Mouse (Mus musculus): ENCODE data around the gene Gdpd3. TPM values are rescaled to one million over a fixed set of nuclear protein-coding genes. Genes with fewer than 3 reads are reported as not detected.

Gene Gdpd3
- polyA plus RNA-seq, 1 experiment: 58.2 TPM

DNA sequence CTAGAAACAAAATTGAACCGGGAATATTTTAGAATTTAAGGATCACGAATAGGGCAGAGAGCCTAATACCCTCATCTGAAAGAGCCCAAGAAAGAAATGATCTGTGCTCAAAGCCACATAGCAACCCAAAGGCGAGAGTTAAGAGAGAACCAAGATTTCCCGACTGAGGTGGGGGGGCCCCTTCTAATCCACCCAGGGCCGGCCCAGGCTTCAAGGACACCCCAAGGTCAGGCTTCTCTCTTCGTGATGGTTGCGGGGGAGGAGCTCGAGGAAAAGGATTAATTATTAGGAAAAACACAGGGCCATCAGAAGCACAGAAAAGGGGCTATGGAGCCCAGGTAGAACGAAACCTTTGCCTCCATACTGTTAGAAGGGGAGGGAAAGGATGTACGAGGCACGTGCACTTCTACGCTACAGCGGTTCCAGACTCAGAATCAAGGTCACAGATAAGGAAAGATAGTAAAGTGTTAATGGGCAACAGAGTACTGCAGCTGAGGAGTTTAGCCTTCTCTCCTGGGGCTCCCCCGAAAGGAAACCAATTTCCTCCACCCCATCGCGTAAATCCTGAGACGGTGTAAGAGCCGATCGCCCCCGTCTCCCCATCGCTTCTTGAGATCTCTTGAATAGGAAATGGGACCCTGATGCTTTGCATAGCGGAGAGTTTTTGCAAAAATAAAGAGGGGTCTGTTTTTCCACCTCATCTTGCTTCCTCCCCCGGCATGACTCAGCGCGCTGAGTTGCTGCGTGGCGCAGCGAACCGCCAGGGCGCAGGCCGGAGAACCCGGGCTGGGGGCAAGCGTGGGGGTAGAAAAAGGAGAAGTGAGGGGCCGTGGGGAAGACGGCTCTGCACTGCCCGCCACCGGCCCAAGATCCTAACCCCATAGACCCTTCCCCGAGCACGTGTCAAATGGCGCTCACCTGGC lies 32.3 kb downstream of the Gdpd3 start:
- DNase-seq: peak; percentile 58
- Histone ChIP-seq H3K4me3 (ENCODE audit: insufficient read depth, low read depth, low read length) (peak overlapping the region; percentile 93), H3K36me3 (ENCODE audit: control insufficient read depth, insufficient read depth, low read length) (peaks cover 6% of the 10 kb centered on the region; the same call in 1 of the 2 replicates), H3K27me3 (replicated peaks; ENCODE audit: control insufficient read depth, insufficient read depth, low read length) (no peaks in the 10 kb centered on the region), H3K27ac (ENCODE audit: insufficient read depth, low read depth, low read length) (peak overlapping the region; percentile 98), H3K4me1 (ENCODE audit: control insufficient read depth, insufficient read depth, low read length) (peaks cover 3% of the 10 kb centered on the region; the same call in 1 of the 2 replicates)
- WGBS: under 1% methylated on average over 40 of the region's 40 CpGs
- TF ChIP-seq CTCF (conservative IDR thresholded peaks at IDR 0.05; ENCODE audit: insufficient read depth, insufficient read length, low read depth, low read length) (no peak), POLR2A (IDR thresholded peaks at IDR 0.05; ENCODE audit: low read depth, low read length) (no peak)

DNA sequence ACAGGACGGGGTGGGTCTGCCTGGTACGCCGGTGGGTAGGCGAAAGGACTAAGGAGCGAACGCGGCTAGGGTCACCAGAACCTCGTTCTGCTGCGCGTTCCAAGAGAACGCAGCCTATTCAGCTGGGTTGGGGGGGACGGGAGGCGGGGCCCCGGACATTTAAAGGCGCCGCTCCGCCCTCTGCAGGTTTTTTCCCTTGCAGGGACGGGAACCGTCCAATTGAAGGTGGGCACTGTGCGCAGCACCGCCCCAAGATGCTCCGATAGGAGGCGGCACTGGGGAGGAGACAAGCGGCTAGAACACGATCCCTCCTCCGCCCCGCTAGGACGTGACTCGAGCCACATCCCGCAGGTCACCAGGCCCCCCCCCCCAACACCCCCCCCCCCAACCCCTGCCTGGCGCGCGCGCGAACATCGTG lies 32.9 kb downstream of the Gdpd3 start:
- WGBS: under 1% methylated on average over 36 of the region's 36 CpGs
- TF ChIP-seq CTCF (conservative IDR thresholded peaks at IDR 0.05; ENCODE audit: insufficient read depth, insufficient read length, low read depth, low read length): no peak; the same call in 1 of the 2 replicates
- peak; percentile 99 for TF ChIP-seq POLR2A (IDR thresholded peaks at IDR 0.05; ENCODE audit: low read depth, low read length)
- Histone ChIP-seq H3K36me3 (ENCODE audit: control insufficient read depth, insufficient read depth, low read length) (peaks cover 6% of the 10 kb centered on the region; the same call in 1 of the 2 replicates), H3K27ac (ENCODE audit: insufficient read depth, low read depth, low read length) (peak overlapping the region; percentile 98), H3K4me3 (ENCODE audit: insufficient read depth, low read depth, low read length) (peak overlapping the region; percentile 93), H3K4me1 (ENCODE audit: control insufficient read depth, insufficient read depth, low read length) (peaks cover 3% of the 10 kb centered on the region; the same call in 1 of the 2 replicates), H3K27me3 (replicated peaks; ENCODE audit: control insufficient read depth, insufficient read depth, low read length) (no peaks in the 10 kb centered on the region)
- DNase-seq: peak; percentile 99

DNA sequence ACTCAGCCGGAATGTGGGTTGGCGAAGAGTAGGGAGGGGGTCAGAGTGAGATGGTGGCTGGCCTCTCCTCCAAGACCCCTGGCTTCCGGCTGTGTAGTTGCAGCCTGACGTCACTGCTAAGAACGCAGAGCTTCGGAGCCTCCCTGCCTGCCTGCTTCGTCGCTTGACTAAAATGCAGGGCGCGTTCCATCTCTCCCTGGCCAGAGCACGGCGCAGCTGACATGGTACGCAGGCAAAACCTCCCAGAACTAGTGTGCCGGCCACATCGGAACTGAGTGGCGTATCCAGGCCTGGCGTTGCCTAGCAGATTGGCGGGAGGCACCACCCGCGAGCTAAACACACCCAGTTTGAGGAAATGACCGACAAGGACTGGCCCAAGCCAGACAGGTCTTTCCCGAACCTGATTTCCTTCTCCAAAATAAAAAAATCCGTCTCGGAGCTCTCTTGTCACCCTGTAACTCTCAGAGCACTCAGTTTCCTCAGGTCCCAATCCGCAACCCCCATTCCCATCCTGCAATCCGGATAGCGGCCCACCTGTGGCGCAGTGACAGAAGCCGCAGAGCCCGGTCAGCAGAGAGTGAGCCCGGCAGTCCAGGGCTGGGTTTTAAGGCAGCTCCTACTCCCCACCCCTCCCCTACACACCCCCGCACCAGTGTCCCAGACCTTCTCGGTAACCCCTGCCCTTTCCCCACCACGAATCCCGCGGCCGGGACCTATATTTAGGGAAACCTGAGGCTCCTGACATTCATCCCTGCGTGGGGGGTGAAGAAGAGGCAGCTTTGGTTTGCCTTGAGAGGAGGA lies 33.5 kb downstream of the Gdpd3 start:
- DNase-seq: no peak
- WGBS: 4% methylated on average over 38 of the region's 38 CpGs
- Histone ChIP-seq H3K4me3 (ENCODE audit: insufficient read depth, low read depth, low read length) (peak overlapping the region; percentile 52), H3K4me1 (ENCODE audit: control insufficient read depth, insufficient read depth, low read length) (peaks cover 3% of the 10 kb centered on the region; the same call in 1 of the 2 replicates), H3K27ac (ENCODE audit: insufficient read depth, low read depth, low read length) (peak overlapping the region; percentile 86), H3K36me3 (ENCODE audit: control insufficient read depth, insufficient read depth, low read length) (peaks cover 6% of the 10 kb centered on the region; the same call in 1 of the 2 replicates), H3K27me3 (replicated peaks; ENCODE audit: control insufficient read depth, insufficient read depth, low read length) (no peaks in the 10 kb centered on the region)
- TF ChIP-seq CTCF (conservative IDR thresholded peaks at IDR 0.05; ENCODE audit: insufficient read depth, insufficient read length, low read depth, low read length): peak; percentile 52
- peak; percentile 81 for TF ChIP-seq POLR2A (IDR thresholded peaks at IDR 0.05; ENCODE audit: low read depth, low read length)

DNA sequence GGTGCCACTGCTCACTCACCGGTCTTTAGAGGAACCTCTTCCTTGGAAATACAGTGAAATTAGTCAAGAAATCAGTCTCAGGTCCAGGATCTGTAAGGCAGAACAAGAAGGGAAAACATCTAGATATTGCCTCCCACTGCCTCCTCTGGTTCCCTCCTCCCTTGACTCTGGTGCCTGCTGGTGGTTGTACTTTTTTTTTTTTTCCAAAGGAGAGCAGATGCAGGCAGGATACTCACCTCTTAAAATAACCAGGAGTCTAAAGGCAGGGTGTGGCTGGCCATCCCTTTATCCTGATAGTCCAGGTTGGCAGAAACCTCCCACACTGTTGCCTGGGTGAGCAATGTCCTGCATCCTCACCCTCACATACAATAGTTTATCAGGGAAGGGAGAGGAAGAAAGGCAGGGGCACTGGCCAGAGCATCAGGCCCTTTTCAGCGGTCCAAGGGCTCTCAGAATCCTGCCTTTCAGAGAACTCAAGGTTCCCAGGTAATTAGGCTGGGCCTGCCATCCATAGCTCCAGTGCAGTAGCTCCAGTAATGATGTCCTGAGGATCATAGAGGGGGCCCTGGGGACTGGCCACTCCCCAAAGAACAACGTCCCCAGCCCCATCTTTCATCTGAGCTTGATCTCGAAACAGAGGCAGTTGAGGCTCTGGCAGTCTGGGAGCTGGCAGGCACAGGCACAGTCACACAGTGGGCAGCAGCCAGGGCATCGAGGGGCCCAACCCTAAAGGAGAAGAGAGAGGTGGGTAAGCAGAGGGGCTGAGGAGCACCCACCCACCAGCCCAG lies 34.3 kb downstream of the Gdpd3 start:
- Histone ChIP-seq H3K27ac (ENCODE audit: insufficient read depth, low read depth, low read length) (peak overlapping the region; percentile 86), H3K36me3 (ENCODE audit: control insufficient read depth, insufficient read depth, low read length) (peaks cover 2% of the 10 kb centered on the region; the same call in 1 of the 2 replicates), H3K4me1 (ENCODE audit: control insufficient read depth, insufficient read depth, low read length) (peaks cover 3% of the 10 kb centered on the region; the same call in 1 of the 2 replicates), H3K27me3 (replicated peaks; ENCODE audit: control insufficient read depth, insufficient read depth, low read length) (no peaks in the 10 kb centered on the region), H3K4me3 (ENCODE audit: insufficient read depth, low read depth, low read length) (peak overlapping the region; percentile 52)
- no peak for DNase-seq
- WGBS: 66% methylated on average over 5 of the region's 5 CpGs
- TF ChIP-seq CTCF (conservative IDR thresholded peaks at IDR 0.05; ENCODE audit: insufficient read depth, insufficient read length, low read depth, low read length): no peak
- no peak for TF ChIP-seq POLR2A (IDR thresholded peaks at IDR 0.05; ENCODE audit: low read depth, low read length)

DNA sequence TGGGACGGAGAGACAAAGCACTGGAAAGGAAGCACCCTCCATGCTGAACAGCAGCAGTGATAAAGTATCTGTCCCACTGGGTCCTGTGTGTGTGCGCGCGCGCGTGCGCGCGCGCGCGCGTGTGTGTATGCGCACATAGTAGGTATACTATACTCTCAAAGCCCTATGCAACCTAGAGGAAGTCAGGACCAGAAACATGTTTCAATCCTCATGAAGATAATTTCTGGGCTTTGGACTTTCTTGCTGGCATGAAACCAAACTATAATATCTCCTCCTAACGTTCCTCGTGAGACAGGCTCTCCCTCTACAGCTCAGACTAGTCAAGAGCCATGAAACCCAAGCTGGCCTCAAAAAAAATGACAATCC lies 34.9 kb downstream of the Gdpd3 start:
- Histone ChIP-seq H3K4me1 (ENCODE audit: control insufficient read depth, insufficient read depth, low read length) (peaks cover 3% of the 10 kb centered on the region; the same call in 1 of the 2 replicates), H3K27me3 (replicated peaks; ENCODE audit: control insufficient read depth, insufficient read depth, low read length) (no peaks in the 10 kb centered on the region), H3K36me3 (ENCODE audit: control insufficient read depth, insufficient read depth, low read length) (peaks cover 2% of the 10 kb centered on the region; the same call in 1 of the 2 replicates), H3K27ac (ENCODE audit: insufficient read depth, low read depth, low read length) (no peak overlapping the region), H3K4me3 (ENCODE audit: insufficient read depth, low read depth, low read length) (no peak overlapping the region)
- 92% methylated on average over 16 of the region's 16 CpGs for WGBS
- no peak for DNase-seq
- no peak for TF ChIP-seq POLR2A (IDR thresholded peaks at IDR 0.05; ENCODE audit: low read depth, low read length)
- TF ChIP-seq CTCF (conservative IDR thresholded peaks at IDR 0.05; ENCODE audit: insufficient read depth, insufficient read length, low read depth, low read length): no peak

DNA sequence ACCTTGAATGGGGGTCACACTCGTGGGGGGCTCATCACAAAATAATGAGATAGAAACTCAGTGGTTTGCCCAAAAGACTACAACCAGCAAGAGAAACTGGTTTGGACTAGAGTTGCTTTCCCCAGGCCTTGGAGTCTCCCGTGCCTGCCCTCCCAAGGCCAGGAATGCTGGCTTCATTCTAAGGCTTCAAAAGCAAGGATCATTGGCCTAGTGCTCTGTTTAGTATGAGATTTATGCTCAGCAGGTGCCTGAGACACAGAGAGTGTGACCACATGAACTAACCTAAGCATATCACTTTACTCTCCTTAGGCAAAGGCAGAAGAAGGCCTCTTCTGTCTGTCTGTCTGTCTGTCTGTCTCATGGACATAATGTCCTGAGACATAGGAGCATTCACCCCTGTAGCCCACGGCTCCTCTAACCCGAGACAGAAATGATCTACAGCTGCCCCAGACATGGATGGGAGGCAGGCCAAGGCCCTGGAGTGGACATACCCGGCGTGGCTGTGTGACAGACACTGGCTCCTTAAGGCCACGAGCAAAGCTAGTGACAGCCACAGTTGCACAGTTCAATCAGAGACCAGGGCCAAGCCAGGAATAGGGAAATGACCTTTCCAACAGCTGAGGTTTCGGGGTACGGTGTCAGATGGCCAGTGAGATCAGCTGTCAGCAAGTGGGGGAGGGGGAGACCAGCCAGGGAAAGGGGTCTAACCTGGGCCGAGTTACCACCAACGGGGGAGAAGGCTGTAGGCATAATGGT lies 36.2 kb downstream of the Gdpd3 start:
- DNase-seq: no peak
- no peak for TF ChIP-seq CTCF (conservative IDR thresholded peaks at IDR 0.05; ENCODE audit: insufficient read depth, insufficient read length, low read depth, low read length)
- Histone ChIP-seq H3K4me1 (ENCODE audit: control insufficient read depth, insufficient read depth, low read length) (peaks cover 3% of the 10 kb centered on the region; the same call in 1 of the 2 replicates), H3K27me3 (replicated peaks; ENCODE audit: control insufficient read depth, insufficient read depth, low read length) (no peaks in the 10 kb centered on the region), H3K36me3 (ENCODE audit: control insufficient read depth, insufficient read depth, low read length) (no peaks in the 10 kb centered on the region), H3K4me3 (ENCODE audit: insufficient read depth, low read depth, low read length) (no peak overlapping the region), H3K27ac (ENCODE audit: insufficient read depth, low read depth, low read length) (no peak overlapping the region)
- WGBS: 76% methylated on average over 11 of the region's 11 CpGs

Measured in kidney, adult 2 months (tissue).